Mouse (Mus musculus) stomach, embryonic 16.5 days (tissue): ENCODE measurements around the gene Itga5. TPM values are rescaled to one million over a fixed set of nuclear protein-coding genes. Genes with fewer than 3 reads are reported as not detected.

Experiments used
- ATAC-seq: fragments of 200-750 bp; cut with Nextera tagmentation; 2 replicates; pipeline ENCODE4 v1.8.0; 2017; ENCODE audit warnings: moderate number of reproducible peaks, moderate TSS enrichment; ENCODE audit not compliant: insufficient read depth, low FRiP score
- H3K27ac ChIP-seq: fragments of 300-500 bp; sonication (generic); 2 replicates; pipeline ENCODE4 v1.5.1; 2014; ENCODE audit warnings: low read length
- H3K27me3 ChIP-seq: fragments of 300-500 bp; sonication (generic); 2 replicates; pipeline ENCODE4 v1.6.1; 2014; ENCODE audit warnings: low read length, control low read depth, mixed read lengths; ENCODE audit not compliant: control insufficient read depth, insufficient read depth
- H3K36me3 ChIP-seq: fragments of 300-500 bp; sonication (generic); 2 replicates; pipeline ENCODE4 v1.6.1; 2014; ENCODE audit warnings: low read length; ENCODE audit not compliant: control insufficient read depth, insufficient read depth
- H3K4me1 ChIP-seq: fragments of 300-500 bp; sonication (generic); 2 replicates; pipeline ENCODE4 v1.6.1; 2014; ENCODE audit warnings: low read length, control low read depth, mixed read lengths; ENCODE audit not compliant: control insufficient read depth, insufficient read depth
- H3K4me2 ChIP-seq: fragments of 300-500 bp; sonication (generic); 2 replicates; pipeline ENCODE4 v1.6.1; 2014; ENCODE audit warnings: low read depth, low read length, mixed read lengths
- H3K4me3 ChIP-seq: fragments of 300-500 bp; sonication (generic); replicated peaks from 2 replicates; pipeline ENCODE4 v1.5.1; 2014; ENCODE audit warnings: mild to moderate bottlenecking, low read length
- H3K9ac ChIP-seq: fragments of 300-500 bp; sonication (generic); 2 replicates; pipeline ENCODE4 v1.6.1; 2014; ENCODE audit warnings: low read length
- H3K9me3 ChIP-seq: fragments of 300-500 bp; sonication (generic); replicated peaks from 2 replicates; pipeline ENCODE4 v1.6.1; 2016; ENCODE audit warnings: low read length, control low read depth; ENCODE audit not compliant: control insufficient read depth
- WGBS: fragments of 180-500 bp; shearing (Covaris S2); extraction: QIAGEN DNeasy Blood & Tissue Kit; methylation state at CpG from one replicate; pipeline ENCODE4 v1.1.7; 2014; 5-methylcytosine and 5-hydroxymethylcytosine counted together
- polyA plus RNA-seq: library from polyadenylated mRNA; unstranded; fragments of >200 nt; fragmentation: Nextera tagmentation; extraction: Ambion mirVana; gene quantifications from 2 replicates; pipeline ENCODE4 v1.2.1, GENCODE M21; 2015

The Itga5 gene
- polyA plus RNA-seq, 1 experiment from 2014 or later, result 59.0 TPM

DNA sequence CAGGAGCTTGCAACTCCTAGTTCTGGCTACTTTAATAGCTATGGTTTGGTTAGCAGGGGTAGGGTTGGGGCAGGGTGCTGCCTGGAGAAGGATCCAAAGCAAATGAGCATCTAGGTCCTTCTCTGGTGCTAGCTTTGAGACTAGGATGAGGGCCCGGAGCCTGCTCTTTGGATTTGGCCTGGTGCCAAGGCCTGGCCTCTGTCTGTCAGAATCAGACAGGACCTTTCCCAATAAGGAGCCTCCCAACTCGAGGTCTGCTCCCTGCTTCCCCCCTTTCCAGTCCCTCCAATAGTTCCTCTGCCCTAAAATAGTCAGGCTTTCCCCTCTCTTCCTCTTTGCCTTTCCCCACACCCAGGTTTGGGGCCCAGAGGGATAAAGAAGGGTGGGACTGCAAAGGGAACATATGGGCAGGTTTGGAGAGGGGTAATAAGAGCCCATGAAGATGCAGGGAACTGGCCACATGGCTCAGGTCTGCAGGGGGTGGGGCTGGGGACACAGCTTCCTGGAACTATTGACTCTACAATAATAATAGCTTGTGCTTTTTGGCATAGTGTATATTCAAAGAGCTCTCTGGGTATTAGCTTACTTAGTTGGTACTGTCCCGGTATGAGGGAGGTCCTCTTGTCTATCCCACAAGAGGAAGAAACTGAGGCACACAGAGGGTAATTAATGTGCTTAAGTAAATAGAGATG, 12.2 kb upstream of the Itga5 start:
- H3K27ac ChIP-seq, result peak overlapping the region; percentile 78
- ATAC-seq, result peak; percentile 66; the same call in 1 of the 2 replicates
- WGBS, result 27% methylated on average over 3 of the region's 3 CpGs

DNA sequence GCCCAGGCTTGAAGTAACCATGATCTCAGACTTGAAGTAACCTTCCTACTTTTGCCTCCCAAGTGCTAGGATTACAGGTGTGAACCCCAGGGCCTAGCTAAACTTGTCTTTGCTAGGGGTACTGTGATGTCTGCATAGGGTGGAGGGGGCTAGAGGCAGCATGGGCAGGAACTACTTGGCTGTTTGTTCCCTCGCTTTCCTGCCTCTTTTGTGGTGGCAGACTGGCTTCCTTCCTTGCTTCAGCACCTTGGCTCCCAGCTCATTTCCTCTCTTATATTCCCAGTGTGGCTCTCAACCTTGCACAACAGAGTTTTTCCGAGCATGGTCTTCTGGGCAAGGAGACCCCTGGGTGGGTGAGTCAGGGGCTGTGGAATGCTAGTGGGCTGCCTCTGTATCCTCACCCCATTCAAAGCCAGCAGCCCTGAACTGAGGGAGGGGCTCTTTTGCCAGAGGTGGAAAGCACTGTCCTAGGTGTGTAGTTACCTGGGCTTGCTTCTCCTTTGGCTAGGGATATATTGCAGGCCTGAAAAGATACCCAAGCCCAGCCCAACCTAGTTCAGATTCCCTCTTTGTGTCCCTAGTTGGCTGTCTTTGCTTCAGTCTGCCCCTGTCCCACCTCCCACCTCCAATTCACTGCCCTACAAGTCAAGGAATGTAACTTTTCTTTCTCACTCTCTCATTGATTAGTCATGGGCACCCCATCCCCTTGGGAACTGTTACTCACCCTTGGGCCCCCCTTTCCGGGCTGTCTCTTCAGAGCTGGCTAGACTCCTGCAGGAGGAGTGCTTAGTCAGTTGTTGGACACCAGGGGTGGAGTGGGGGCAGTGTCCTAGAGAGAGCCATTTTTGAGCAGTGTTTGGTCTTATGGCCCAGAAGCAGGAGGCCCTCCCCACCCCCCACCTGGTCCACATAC, 11.4 kb upstream of the Itga5 start:
- H3K9ac ChIP-seq, result peak overlapping the region; percentile 4; the same call in 1 of the 2 replicates
- no peaks in the 10 kb centered on the region for H3K27me3 ChIP-seq
- peak; percentile 54; the same call in 1 of the 2 replicates for ATAC-seq
- no peaks in the 10 kb centered on the region for H3K36me3 ChIP-seq
- 0 out of 2 replicates have a peak overlapping the region, but pooled peaks have one; percentile 16 for H3K4me2 ChIP-seq
- no peaks in the 10 kb centered on the region for H3K9me3 ChIP-seq
- WGBS, result 70% methylated on average over 3 of the region's 3 CpGs
- peak overlapping the region; percentile 78 for H3K27ac ChIP-seq
- H3K4me1 ChIP-seq, result peaks cover 19% of the 10 kb centered on the region
- H3K4me3 ChIP-seq, result no peak overlapping the region

More for the DNA sequence above, 12.2 kb upstream of the Itga5 start:
- no peaks in the 10 kb centered on the region for H3K36me3 ChIP-seq
- no peak overlapping the region for H3K4me2 ChIP-seq
- H3K4me3 ChIP-seq, result no peak overlapping the region
- H3K9ac ChIP-seq, result peak overlapping the region; percentile 4; the same call in 1 of the 2 replicates
- no peaks in the 10 kb centered on the region for H3K9me3 ChIP-seq
- H3K27me3 ChIP-seq, result no peaks in the 10 kb centered on the region
- H3K4me1 ChIP-seq, result peaks cover 22% of the 10 kb centered on the region

DNA sequence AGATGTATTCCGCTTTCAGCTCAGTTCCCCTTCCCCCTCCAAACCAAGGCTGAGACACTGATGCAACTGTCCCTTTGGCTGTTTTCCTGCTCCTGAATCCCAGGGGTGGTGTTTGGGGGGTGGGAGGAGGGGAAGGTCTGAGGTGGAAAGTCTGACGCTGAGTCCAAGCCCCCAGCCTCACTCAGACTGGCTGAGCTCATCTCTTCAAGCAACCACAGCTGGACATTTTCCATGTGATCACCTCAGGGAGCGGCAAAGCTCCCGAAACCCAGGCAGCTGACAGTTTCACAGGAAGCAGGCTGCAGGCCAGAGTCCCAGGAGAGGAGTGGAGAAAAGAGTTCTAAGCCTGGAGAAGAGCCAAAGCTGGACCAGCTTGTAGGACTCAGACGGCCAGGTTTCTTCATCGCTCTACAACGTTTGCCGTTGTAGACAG, 10.3 kb upstream of the Itga5 start:
- no peaks in the 10 kb centered on the region for H3K27me3 ChIP-seq
- H3K27ac ChIP-seq, result peak overlapping the region; percentile 78
- ATAC-seq, result peak; percentile 39; the same call in 1 of the 2 replicates
- WGBS, result 29% methylated on average over 8 of the region's 8 CpGs
- H3K9ac ChIP-seq, result no peak overlapping the region
- no peak overlapping the region for H3K4me3 ChIP-seq
- no peaks in the 10 kb centered on the region for H3K9me3 ChIP-seq
- H3K4me1 ChIP-seq, result peaks cover 17% of the 10 kb centered on the region
- no peaks in the 10 kb centered on the region for H3K36me3 ChIP-seq
- no peak overlapping the region; the same call in 1 of the 2 replicates for H3K4me2 ChIP-seq

DNA sequence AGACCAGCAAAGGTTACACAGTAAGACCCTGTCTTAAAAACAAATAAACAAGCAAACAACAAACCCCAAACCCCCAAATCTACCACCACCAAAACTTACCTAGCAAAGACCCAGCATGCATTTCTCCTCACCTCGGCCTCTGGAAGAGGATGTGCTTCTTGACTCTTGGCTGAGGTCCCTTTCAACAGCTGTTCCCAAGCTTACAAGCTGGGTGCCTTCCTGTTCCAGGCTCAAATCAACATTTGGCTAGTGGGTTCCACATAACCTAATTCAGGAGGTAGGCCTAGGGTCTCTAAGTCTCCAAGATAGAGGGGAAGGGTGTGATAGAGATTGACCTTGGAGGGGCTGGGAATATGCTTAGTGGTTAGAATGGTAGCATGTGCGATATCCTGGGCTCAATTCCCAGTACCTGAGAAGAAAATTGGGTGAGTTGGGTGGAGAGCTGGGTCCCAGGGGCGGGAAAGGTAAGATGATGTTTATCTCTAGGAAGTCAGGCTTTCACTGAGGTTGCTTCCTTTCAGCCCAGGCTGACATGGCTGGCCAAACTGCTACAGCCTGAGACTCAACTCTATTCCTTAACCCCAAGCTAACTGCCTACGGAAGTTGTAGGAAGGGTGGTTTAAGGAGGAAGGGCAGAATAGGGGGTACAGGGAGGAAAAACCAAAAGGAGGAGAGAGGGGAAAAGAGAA, 8.7 kb upstream of the Itga5 start:
- H3K27ac ChIP-seq, result no peak overlapping the region
- no peaks in the 10 kb centered on the region for H3K27me3 ChIP-seq
- H3K4me2 ChIP-seq, result no peak overlapping the region
- H3K4me3 ChIP-seq, result no peak overlapping the region
- peaks cover 25% of the 10 kb centered on the region for H3K4me1 ChIP-seq
- no peaks in the 10 kb centered on the region for H3K9me3 ChIP-seq
- no peak overlapping the region for H3K9ac ChIP-seq
- no peak for ATAC-seq
- no peaks in the 10 kb centered on the region for H3K36me3 ChIP-seq
- WGBS, result 82% methylated on average over 4 of the region's 4 CpGs

DNA sequence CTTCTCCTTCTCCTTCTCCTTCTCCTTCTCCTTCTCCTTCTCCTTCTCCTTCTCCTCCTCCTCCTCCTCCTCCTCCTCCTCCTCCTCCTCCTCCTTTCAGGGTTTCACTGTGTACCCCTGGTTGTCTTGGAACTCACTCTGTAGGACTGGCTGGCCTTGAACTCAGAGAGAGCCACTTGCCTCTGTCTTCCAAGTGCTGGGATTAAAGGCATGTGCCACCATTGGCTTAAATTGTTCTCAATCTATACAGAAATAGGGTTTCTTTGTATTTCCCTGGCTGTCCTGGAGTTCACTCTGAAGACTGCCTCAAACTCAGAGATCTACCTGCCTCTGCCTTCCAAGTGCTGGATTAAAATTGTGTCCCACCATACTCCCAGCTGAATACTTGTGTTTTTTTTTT, 5.9 kb upstream of the Itga5 start:
- Histone ChIP-seq H3K27ac (no peak overlapping the region), H3K36me3 (no peaks in the 10 kb centered on the region), H3K9ac (no peak overlapping the region), H3K4me3 (no peak overlapping the region), H3K27me3 (no peaks in the 10 kb centered on the region), H3K9me3 (no peaks in the 10 kb centered on the region), H3K4me2 (no peak overlapping the region), H3K4me1 (peaks cover 19% of the 10 kb centered on the region; the same call in 1 of the 2 replicates)
- ATAC-seq, result no peak

DNA sequence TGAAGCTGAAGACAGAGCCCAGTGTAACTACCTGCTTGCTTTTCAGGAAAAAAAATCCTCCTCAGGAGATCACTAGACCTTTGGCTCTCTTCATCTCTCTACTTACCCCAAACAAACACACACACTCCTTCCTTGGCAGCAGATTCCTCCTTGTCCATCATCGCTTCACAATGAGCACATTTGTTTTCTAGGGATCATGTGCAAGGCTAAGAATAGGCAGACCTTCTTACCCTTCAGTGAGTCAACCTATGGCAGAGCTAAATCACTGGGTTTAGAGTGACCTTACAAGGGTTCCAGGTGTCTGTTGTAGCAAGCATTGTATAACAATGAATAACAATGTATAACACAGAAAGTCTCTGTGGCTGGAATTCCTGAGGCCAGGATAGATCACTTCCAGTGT, 5.2 kb upstream of the Itga5 start:
- H3K4me3 ChIP-seq, result no peak overlapping the region

DNA sequence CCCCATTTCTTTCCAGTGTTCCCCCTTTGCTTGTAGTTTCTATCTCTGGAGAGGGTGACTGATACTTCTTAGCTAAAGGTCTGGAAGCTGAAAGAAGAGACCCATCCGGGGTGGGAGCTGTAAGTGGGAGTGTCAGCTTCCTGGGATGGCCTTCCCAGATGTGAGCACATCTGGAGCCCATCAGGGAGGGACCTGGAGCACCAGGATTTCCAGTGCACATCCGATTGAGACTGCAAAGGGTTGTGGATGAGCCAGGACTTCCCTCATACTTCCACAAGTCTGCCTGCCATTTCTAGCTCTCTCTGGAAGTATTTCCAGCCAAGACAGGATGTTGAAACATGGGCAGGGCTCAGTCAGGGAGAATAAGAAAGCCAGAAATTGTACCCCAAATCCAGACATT, 4.6 kb upstream of the Itga5 start:
- Histone ChIP-seq H3K4me3 (no peak overlapping the region), H3K4me2 (no peak overlapping the region), H3K36me3 (no peaks in the 10 kb centered on the region), H3K27ac (0 out of 2 replicates have a peak overlapping the region, but pooled peaks have one; percentile 49), H3K9me3 (no peaks in the 10 kb centered on the region), H3K27me3 (no peaks in the 10 kb centered on the region), H3K4me1 (peaks cover 21% of the 10 kb centered on the region; the same call in 1 of the 2 replicates), H3K9ac (no peak overlapping the region)
- no peak for ATAC-seq
- 23% methylated on average over 2 of the region's 2 CpGs for WGBS

More for the DNA sequence above, 5.2 kb upstream of the Itga5 start:
- Histone ChIP-seq H3K4me1 (peaks cover 21% of the 10 kb centered on the region; the same call in 1 of the 2 replicates), H3K27me3 (no peaks in the 10 kb centered on the region), H3K4me2 (no peak overlapping the region), H3K9me3 (no peaks in the 10 kb centered on the region), H3K9ac (no peak overlapping the region), H3K27ac (0 out of 2 replicates have a peak overlapping the region, but pooled peaks have one; percentile 38), H3K36me3 (no peaks in the 10 kb centered on the region)
- WGBS, result 74% methylated on average over 1 of the region's 1 CpGs
- no peak for ATAC-seq

DNA sequence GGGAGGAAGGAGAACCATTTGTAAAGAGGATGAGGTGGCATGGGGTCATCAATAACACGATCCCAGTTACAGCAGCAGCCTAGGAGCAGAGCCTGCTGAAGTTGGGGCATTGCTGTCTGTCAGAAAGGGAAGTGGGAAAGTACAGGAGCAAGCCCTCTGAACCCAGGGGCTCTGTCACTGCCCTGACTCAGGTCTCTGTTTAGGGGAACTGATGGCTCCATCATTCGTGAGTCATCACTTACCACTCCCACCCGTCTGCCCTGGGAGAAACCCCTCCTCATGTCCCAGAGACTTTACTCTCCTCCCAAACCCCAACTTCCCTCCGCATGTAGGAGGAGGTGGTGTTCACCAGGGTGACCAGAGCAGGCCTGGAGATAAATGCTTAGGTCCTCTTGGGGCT, 3.9 kb upstream of the Itga5 start:
- H3K4me1 ChIP-seq, result peaks cover 21% of the 10 kb centered on the region; the same call in 1 of the 2 replicates
- H3K36me3 ChIP-seq, result no peaks in the 10 kb centered on the region
- no peaks in the 10 kb centered on the region for H3K9me3 ChIP-seq
- no peak for ATAC-seq
- H3K27me3 ChIP-seq, result no peaks in the 10 kb centered on the region
- WGBS, result 31% methylated on average over 4 of the region's 4 CpGs
- no peak overlapping the region for H3K4me2 ChIP-seq
- no peak overlapping the region for H3K9ac ChIP-seq
- no peak overlapping the region for H3K27ac ChIP-seq
- H3K4me3 ChIP-seq, result no peak overlapping the region
